Mouse (Mus musculus) neural tube, embryonic 11.5 days (tissue): ENCODE measurements around the gene Sppl2a. TPM values are rescaled to one million over a fixed set of nuclear protein-coding genes. Genes with fewer than 3 reads are reported as not detected.

Experiments
- ATAC-seq: fragments of 200-750 bp; cut with Nextera tagmentation; 2 replicates; pipeline ENCODE4 v1.8.0; 2017; ENCODE audit warnings: moderate number of reproducible peaks, mild to moderate bottlenecking, moderate TSS enrichment, moderate library complexity; ENCODE audit not compliant: insufficient read depth, low FRiP score, low TSS enrichment
- DNase-seq: peaks from one replicate; pipeline ENCODE4 v3.0.0-alpha.2; 2015; ENCODE audit warnings: low spot score
- H3K27ac ChIP-seq: fragments of 300-500 bp; sonication (generic); 2 replicates; pipeline ENCODE4 v1.5.1; 2014; ENCODE audit warnings: low read depth, mild to moderate bottlenecking, low read length
- H3K27me3 ChIP-seq: fragments of 300-500 bp; sonication (generic); 2 replicates; pipeline ENCODE4 v1.6.1; 2014; ENCODE audit warnings: mild to moderate bottlenecking, low read length, mixed read lengths; ENCODE audit not compliant: control insufficient read depth, insufficient read depth
- H3K36me3 ChIP-seq: fragments of 300-500 bp; sonication (generic); 2 replicates; pipeline ENCODE4 v1.6.1; 2014; ENCODE audit warnings: mild to moderate bottlenecking, low read length, moderate library complexity, mixed read lengths; ENCODE audit not compliant: control insufficient read depth, insufficient read depth
- H3K4me1 ChIP-seq: fragments of 300-500 bp; sonication (generic); 2 replicates; pipeline ENCODE4 v1.6.1; 2014; ENCODE audit warnings: low read length, mixed read lengths; ENCODE audit not compliant: control insufficient read depth, insufficient read depth
- H3K4me2 ChIP-seq: fragments of 300-500 bp; sonication (generic); 2 replicates; pipeline ENCODE4 v1.6.1; 2014; ENCODE audit warnings: low read depth, mild to moderate bottlenecking, moderate library complexity
- H3K4me3 ChIP-seq: fragments of 300-500 bp; sonication (generic); 2 replicates; pipeline ENCODE4 v1.5.1; 2014; ENCODE audit warnings: low read depth, low read length
- H3K9ac ChIP-seq: fragments of 300-500 bp; sonication (generic); 2 replicates; pipeline ENCODE4 v1.6.1; 2014; ENCODE audit warnings: mild to moderate bottlenecking, low read length
- H3K9me3 ChIP-seq: fragments of 300-500 bp; sonication (generic); 2 replicates; pipeline ENCODE4 v1.6.1; 2016; ENCODE audit warnings: low read length; ENCODE audit not compliant: control insufficient read depth
- WGBS: fragments of 180-500 bp; shearing (Covaris S2); extraction: QIAGEN DNeasy Blood & Tissue Kit; methylation state at CpG from one replicate; pipeline ENCODE4 v1.1.7; 2014; 5-methylcytosine and 5-hydroxymethylcytosine counted together
- polyA plus RNA-seq: library from polyadenylated mRNA; unstranded; fragments of >200 nt; fragmentation: Nextera tagmentation; extraction: Ambion mirVana; gene quantifications from 2 replicates; pipeline ENCODE4 v1.2.1, GENCODE M21; 2014

Gene Sppl2a
- polyA plus RNA-seq, 1 experiment from 2014 or later = 33.6 TPM

GRCm38 (mm10) chr2:126916236-126916635 is 16.8 kb downstream of the Sppl2a start:
- 91% methylated on average over 1 of the region's 1 CpGs for WGBS
- H3K9me3 ChIP-seq = no peaks in the 10 kb centered on the region
- ATAC-seq (no peak), DNase-seq (no peak)
- no peak overlapping the region for H3K4me2 ChIP-seq
- no peak overlapping the region for H3K27ac ChIP-seq
- no peak overlapping the region for H3K4me3 ChIP-seq
- H3K9ac ChIP-seq = no peak overlapping the region
- H3K36me3 ChIP-seq = no peaks in the 10 kb centered on the region
- no peaks in the 10 kb centered on the region for H3K4me1 ChIP-seq
- H3K27me3 ChIP-seq = no peaks in the 10 kb centered on the region

GRCm38 (mm10) chr2:126914096-126914495 is 18.9 kb downstream of the Sppl2a start:
- H3K4me2 ChIP-seq = no peak overlapping the region
- WGBS = 67% methylated on average over 4 of the region's 4 CpGs
- H3K36me3 ChIP-seq = no peaks in the 10 kb centered on the region
- H3K9ac ChIP-seq = no peak overlapping the region
- no peaks in the 10 kb centered on the region for H3K4me1 ChIP-seq
- H3K4me3 ChIP-seq = no peak overlapping the region
- ATAC-seq (no peak), DNase-seq (no peak)
- H3K9me3 ChIP-seq = no peaks in the 10 kb centered on the region
- H3K27ac ChIP-seq = no peak overlapping the region
- H3K27me3 ChIP-seq = no peaks in the 10 kb centered on the region

GRCm38 (mm10) chr2:126904162-126904561 is 28.9 kb downstream of the Sppl2a start:
- no peak for ATAC-seq
- no peaks in the 10 kb centered on the region for H3K36me3 ChIP-seq
- no peaks in the 10 kb centered on the region for H3K4me1 ChIP-seq
- H3K27me3 ChIP-seq = no peaks in the 10 kb centered on the region
- H3K4me3 ChIP-seq = no peak overlapping the region
- 86% methylated on average over 3 of the region's 3 CpGs for WGBS
- no peak overlapping the region for H3K4me2 ChIP-seq
- H3K9me3 ChIP-seq = no peaks in the 10 kb centered on the region
- H3K27ac ChIP-seq = no peak overlapping the region
- H3K9ac ChIP-seq = no peak overlapping the region
- DNase-seq = no peak

GRCm38 (mm10) chr2:126897511-126897910 is 35.5 kb downstream of the Sppl2a start:
- Histone ChIP-seq H3K9ac (no peak overlapping the region), H3K9me3 (no peaks in the 10 kb centered on the region), H3K36me3 (no peaks in the 10 kb centered on the region), H3K4me3 (no peak overlapping the region), H3K27me3 (no peaks in the 10 kb centered on the region), H3K4me2 (no peak overlapping the region), H3K27ac (no peak overlapping the region), H3K4me1 (no peaks in the 10 kb centered on the region)
- 89% methylated on average over 9 of the region's 9 CpGs for WGBS
- ATAC-seq (no peak), DNase-seq (no peak)

- H3K4me3 ChIP-seq = no peak overlapping the region
- H3K4me2 ChIP-seq = no peak overlapping the region
- ATAC-seq (no peak), DNase-seq (no peak)
- WGBS = 87% methylated on average over 6 of the region's 6 CpGs
- no peaks in the 10 kb centered on the region for H3K4me1 ChIP-seq
- H3K9ac ChIP-seq = no peak overlapping the region
- no peaks in the 10 kb centered on the region for H3K36me3 ChIP-seq
- no peaks in the 10 kb centered on the region for H3K9me3 ChIP-seq
- H3K27me3 ChIP-seq = no peaks in the 10 kb centered on the region
- H3K27ac ChIP-seq = no peak overlapping the region
These were observed 36.1 kb downstream of the Sppl2a start for GRCm38 (mm10) chr2:126896941-126897340.

- ATAC-seq = no peak
These were observed 38.8 kb downstream of the Sppl2a start for GRCm38 (mm10) chr2:126894245-126894644.

GRCm38 (mm10) chr2:126892316-126892715 is 40.7 kb downstream of the Sppl2a start:
- H3K9me3 ChIP-seq = no peaks in the 10 kb centered on the region
- H3K27me3 ChIP-seq = no peaks in the 10 kb centered on the region
- DNase-seq (no peak), ATAC-seq (no peak)
- no peak overlapping the region for H3K9ac ChIP-seq
- WGBS = 94% methylated on average over 7 of the region's 7 CpGs
- no peak overlapping the region for H3K4me3 ChIP-seq
- no peak overlapping the region for H3K27ac ChIP-seq
- H3K4me1 ChIP-seq = no peaks in the 10 kb centered on the region
- H3K4me2 ChIP-seq = no peak overlapping the region
- no peaks in the 10 kb centered on the region for H3K36me3 ChIP-seq

More at GRCm38 (mm10) chr2:126894245-126894644, 38.8 kb downstream of the Sppl2a start:
- no peaks in the 10 kb centered on the region for H3K9me3 ChIP-seq
- H3K4me2 ChIP-seq = no peak overlapping the region
- WGBS = 95% methylated on average over 3 of the region's 3 CpGs
- no peak overlapping the region for H3K4me3 ChIP-seq
- no peak for DNase-seq
- H3K4me1 ChIP-seq = no peaks in the 10 kb centered on the region
- H3K9ac ChIP-seq = no peak overlapping the region
- no peaks in the 10 kb centered on the region for H3K27me3 ChIP-seq
- no peak overlapping the region for H3K27ac ChIP-seq
- no peaks in the 10 kb centered on the region for H3K36me3 ChIP-seq

- H3K4me3 ChIP-seq = no peak overlapping the region
These were observed 41.3 kb downstream of the Sppl2a start for GRCm38 (mm10) chr2:126891743-126892142.

GRCm38 (mm10) chr2:126887141-126887540 is 45.9 kb downstream of the Sppl2a start:
- Histone ChIP-seq H3K36me3 (no peaks in the 10 kb centered on the region), H3K4me2 (no peak overlapping the region), H3K4me3 (no peak overlapping the region), H3K27me3 (no peaks in the 10 kb centered on the region), H3K27ac (no peak overlapping the region), H3K4me1 (no peaks in the 10 kb centered on the region), H3K9ac (no peak overlapping the region), H3K9me3 (no peaks in the 10 kb centered on the region)
- WGBS = 51% methylated on average over 3 of the region's 3 CpGs
- ATAC-seq (no peak), DNase-seq (no peak)

More at GRCm38 (mm10) chr2:126891743-126892142, 41.3 kb downstream of the Sppl2a start:
- no peak overlapping the region for H3K27ac ChIP-seq
- no peaks in the 10 kb centered on the region for H3K4me1 ChIP-seq
- no peak for ATAC-seq
- H3K9ac ChIP-seq = no peak overlapping the region
- H3K4me2 ChIP-seq = no peak overlapping the region
- no peaks in the 10 kb centered on the region for H3K9me3 ChIP-seq
- DNase-seq = no peak
- no peaks in the 10 kb centered on the region for H3K36me3 ChIP-seq
- H3K27me3 ChIP-seq = no peaks in the 10 kb centered on the region
